10 mouse cellular contexts compared by ENCODE assay signal in genomic region chr2:31827877-31828276, GRCm38 (mm10). TPM values are rescaled to one million over a fixed set of nuclear protein-coding genes. Genes with fewer than 3 reads are reported as not detected.
DNase-seq lines count a peak whose midpoint lies in the region; ATAC-seq and TF ChIP-seq lines count a peak whose summit lies in the region.
"Had no signal": no experiment of that assay in that cellular context is flagged by ENCODE, and none has a peak within 500 bp of the region (broad histone marks: within the 10 kb centered on the region; RNA-seq: fewer than 3 reads in every experiment).

No protein-coding gene starts in this region.

- DNase-seq in heart, postnatal 4 days = peak; percentile 54
- no peak for DNase-seq in heart, adult 11 months
- peak; percentile 70 for DNase-seq in adrenal gland, postnatal 25 days
- DNase-seq in frontal cortex, postnatal 14 days (ENCODE audit: low spot score in 2 of 2) = peak; percentile 63 to 72
- DNase-seq in left cerebral cortex, adult 2 months (ENCODE audit: extremely low spot score in 1 of 2, low spot score in 2 of 2) = peak; percentile 54 to 62
- DNase-seq in stomach, postnatal 0 days (ENCODE audit: low spot score) = peak; percentile 40
- DNase-seq in B cell, adult 2 months = no peak

- H3K4me2 ChIP-seq in stomach, postnatal 0 days (replicated peaks; ENCODE audit: low read depth) = no peak overlapping the region

- no peak overlapping the region for H3K4me3 ChIP-seq in left cerebral cortex, adult 2 months
- no peak overlapping the region for H3K4me3 ChIP-seq in stomach, postnatal 0 days (ENCODE audit: low read depth, low read length)

- H3K27ac ChIP-seq in left cerebral cortex, adult 2 months = no peak overlapping the region
- H3K27ac ChIP-seq in stomach, postnatal 0 days (replicated peaks) = no peak overlapping the region

- no peaks in the 10 kb centered on the region for H3K27me3 ChIP-seq in stomach, postnatal 0 days (ENCODE audit: control insufficient read depth, insufficient read depth, low read length)

- TF ChIP-seq CTCF in left cerebral cortex, adult 2 months (IDR thresholded peaks at IDR 0.05) = no peak
- no peak for TF ChIP-seq CTCF in stomach, postnatal 0 days (IDR thresholded peaks at IDR 0.05; ENCODE audit: low read depth)

- no peaks in the 10 kb centered on the region for H3K36me3 ChIP-seq in stomach, postnatal 0 days (ENCODE audit: control insufficient read depth, insufficient read depth, low read length)

- TF ChIP-seq EP300 in stomach, postnatal 0 days (optimal IDR thresholded peaks at IDR 0.05) = no peak

- no peaks in the 10 kb centered on the region; the same call in 1 of the 2 replicates for H3K4me1 ChIP-seq in stomach, postnatal 0 days (replicated peaks; ENCODE audit: control insufficient read depth, insufficient read depth)

- H3K9ac ChIP-seq in stomach, postnatal 0 days (ENCODE audit: low read length) = no peak overlapping the region

- WGBS in stomach, postnatal 0 days = 34% methylated on average over 7 of the region's 7 CpGs

- no peaks in the 10 kb centered on the region for H3K9me3 ChIP-seq in stomach, postnatal 0 days (ENCODE audit: control insufficient read depth, low read length)

- intact Hi-C loops in left cerebral cortex, adult 2 months (cut with DNase I) = no loop called here

- no peak for ATAC-seq in stomach, postnatal 0 days (ENCODE audit: low FRiP score, low TSS enrichment)
- ATAC-seq in monocyte, adult 5-6 weeks (replicated peaks; ENCODE audit: insufficient number of reproducible peaks, low FRiP score, low TSS enrichment, poor library complexity, severe bottlenecking) = no peak

RNA-seq across cellular contexts. Expression of gene Qrfp, which starts 17.5 kb away (rescaled TPM):
- not detected for total RNA-seq in heart, postnatal 4 days (2021)
- not detected in 2 replicates for total RNA-seq in adrenal gland, postnatal 25 days (2021)
- total RNA-seq in left cerebral cortex, adult 2 months (2021) = not detected
- polyA plus RNA-seq in stomach, postnatal 0 days (2015; fragmentation: Nextera tagmentation; extraction: Ambion mirVana) = 0.08 and 0.10 TPM in 2 replicates
- 9.8 to 19.1 TPM (median 10.5 TPM) in 3 replicates for total RNA-seq in monocyte, adult 5-6 weeks (2017)
- polyA plus RNA-seq: cortical plate, adult 2 months; large intestine, adult 2 months had no signal

RNA-seq across cellular contexts. Expression of gene Fibcd1, which starts 17.9 kb away (rescaled TPM):
- not detected for total RNA-seq in heart, postnatal 4 days (2021)
- 0.06 TPM in 1 of 2 replicates, not detected in the other for total RNA-seq in adrenal gland, postnatal 25 days (2021)
- 10 to 100 TPM in 1 of 2 experiments, 1 to 10 TPM in 1; 7.9 to 11.4 TPM for total RNA-seq in left cerebral cortex, adult 2 months (2021)
- 0.08 and 0.17 TPM in 2 replicates for polyA plus RNA-seq in stomach, postnatal 0 days (2015; fragmentation: Nextera tagmentation; extraction: Ambion mirVana)
- 0.19 TPM in 1 of 3 replicates, not detected in the others for total RNA-seq in monocyte, adult 5-6 weeks (2017)

RNA-seq across cellular contexts. Expression of gene Lamc3, which starts 59.2 kb away (rescaled TPM):
- under 1 TPM; 0.62 to 0.95 TPM for total RNA-seq in heart, postnatal 4 days (2021)
- total RNA-seq in adrenal gland, postnatal 25 days (2021) = 12.8 and 15.9 TPM in 2 replicates
- total RNA-seq in left cerebral cortex, adult 2 months (2021) = 1 to 10 TPM; 6.9 to 8.8 TPM
- 0.79 and 0.80 TPM in 2 replicates for polyA plus RNA-seq in stomach, postnatal 0 days (2015; fragmentation: Nextera tagmentation; extraction: Ambion mirVana)
- not detected in 3 replicates for total RNA-seq in monocyte, adult 5-6 weeks (2017)

Comparison
In these comparisons a context has a peak if more than half of its experiments do, and no peak if none do; other contexts are left out.
1. DNase-seq: peak in heart, postnatal 4 days (single experiment), adrenal gland, postnatal 25 days (single experiment), frontal cortex, postnatal 14 days (2 of 2), left cerebral cortex, adult 2 months (2 of 2) and stomach, postnatal 0 days (single experiment); none in heart, adult 11 months (single experiment) and B cell, adult 2 months (0 of 2).
2. RNA of gene Qrfp, which starts 17.5 kb away (total RNA-seq): 9.8 to 19.1 TPM in monocyte, adult 5-6 weeks; not detected in heart, postnatal 4 days, not detected in adrenal gland, postnatal 25 days and not detected in left cerebral cortex, adult 2 months; every median in the first group is over 10 times any median in the second.